Mouse (Mus musculus): ENCODE data around the gene Cbs.
A peak's percentile ranks its signal among the peaks of the same experiment; 100 is the strongest.
"Not testable (repeated sequence)": the region's sequence is repeated elsewhere in the genome, so short reads cannot be mapped to it uniquely, and the experiment has no call there.

Gene Cbs

GRCm38 (mm10) chr17:31642913-31643312, 5.9 kb upstream of the Cbs start:
- DNase-seq (ENCODE audit: low spot score) = no peak

DNA sequence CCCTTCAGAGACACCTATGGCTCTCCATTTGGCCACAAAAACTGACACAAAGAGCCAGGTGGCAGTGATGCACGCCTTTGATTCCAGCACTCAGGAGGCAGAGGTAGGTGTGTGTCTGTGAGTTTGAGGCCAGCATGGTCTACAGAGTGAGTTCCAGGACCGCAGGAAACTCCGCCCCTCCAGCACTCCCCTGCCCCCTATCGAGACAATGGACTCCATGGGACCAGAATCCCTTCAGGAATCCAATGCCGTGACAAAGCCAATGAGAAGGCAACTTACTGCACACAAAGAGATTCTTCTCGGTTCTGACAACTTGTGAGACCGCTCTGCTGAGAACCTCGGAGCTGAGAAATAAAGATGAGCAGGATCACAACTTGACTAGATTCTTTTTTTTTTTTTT, 5.3 kb upstream of the Cbs start:
- DNase-seq (ENCODE audit: low spot score) = no peak

GRCm38 (mm10) chr17:31639651-31640050, 2.6 kb upstream of the Cbs start:
- peak; percentile 54 for DNase-seq (ENCODE audit: low spot score)

DNA sequence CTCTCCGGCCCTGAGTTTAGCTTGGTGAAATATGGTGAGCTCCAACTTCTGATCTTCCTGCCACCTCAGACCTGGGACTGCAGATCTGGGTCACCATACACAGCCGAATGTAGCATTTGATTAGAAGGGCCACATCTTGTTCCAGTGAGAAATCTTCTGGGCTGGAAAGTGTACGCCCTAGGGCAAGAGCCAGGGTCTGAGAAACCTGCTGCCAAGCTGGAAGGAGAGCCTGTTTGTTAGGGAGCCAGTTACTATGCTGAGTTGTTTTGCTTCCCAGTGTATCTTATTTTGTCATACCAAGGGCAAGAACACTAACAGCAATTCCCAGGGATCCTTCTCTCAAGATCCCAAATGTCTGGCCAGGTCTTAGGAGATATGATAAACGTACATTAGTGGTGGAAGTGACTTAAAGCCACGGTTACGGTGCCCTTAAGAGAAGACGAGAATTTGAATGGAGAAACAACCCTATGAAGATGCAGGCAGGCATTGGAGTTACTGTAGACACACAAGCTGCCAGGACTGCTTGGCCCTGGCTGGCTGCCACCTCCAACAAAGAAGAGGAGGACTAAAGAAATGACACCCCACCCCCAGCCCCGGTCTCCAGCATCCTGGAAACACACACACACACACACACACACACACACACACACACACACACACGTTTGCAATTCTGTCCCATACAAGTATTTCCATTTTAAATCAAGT, 980 bp upstream of the Cbs start:
- peak; percentile 73 for DNase-seq (ENCODE audit: low spot score)

- DNase-seq (ENCODE audit: low spot score) = no peak
Observed at GRCm38 (mm10) chr17:31636277-31636941, 629 bp downstream of the Cbs start.

GRCm38 (mm10) chr17:31635781-31636180, 1.3 kb downstream of the Cbs start:
- no peak for DNase-seq (ENCODE audit: low spot score)

- DNase-seq (ENCODE audit: low spot score) = no peak
Observed at GRCm38 (mm10) chr17:31634896-31635295, 2.1 kb downstream of the Cbs start.

- DNase-seq (ENCODE audit: low spot score) = no peak
Observed at GRCm38 (mm10) chr17:31633007-31633406, 4.0 kb downstream of the Cbs start.

DNA sequence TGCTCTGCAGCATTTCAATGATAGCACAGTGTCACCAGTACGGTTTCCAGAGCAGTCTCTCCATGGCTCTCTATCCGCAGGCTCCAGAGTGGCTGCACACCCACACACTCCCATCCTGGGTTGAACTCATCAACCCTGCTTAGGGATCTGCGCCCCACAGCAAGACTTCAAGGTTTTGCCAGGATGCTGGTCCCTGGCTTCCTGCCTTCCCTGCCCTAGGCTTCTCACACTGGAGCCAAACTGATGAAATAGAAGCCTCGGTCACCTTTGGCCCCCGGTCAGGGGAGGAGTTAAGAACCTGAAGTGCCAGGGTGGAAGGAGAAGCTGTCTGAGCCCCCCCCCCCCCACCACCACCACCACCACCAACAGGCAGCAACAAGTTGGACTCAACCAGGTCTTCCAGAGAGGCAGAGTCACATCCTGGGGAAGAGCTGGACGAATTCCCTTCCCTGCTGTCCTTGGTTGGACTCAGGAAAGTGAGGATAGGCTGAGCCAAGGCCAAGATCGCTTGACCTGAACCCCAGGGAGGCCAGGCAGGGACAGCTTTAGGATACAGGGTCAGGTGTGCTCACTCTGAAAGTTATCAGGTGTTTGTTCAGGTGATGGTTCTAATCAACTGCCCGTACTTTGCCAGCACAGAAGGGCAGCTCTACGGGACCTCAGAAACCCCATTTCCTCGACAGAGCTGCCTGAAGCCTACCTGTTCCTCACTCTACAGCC, 5.8 kb downstream of the Cbs start:
- DNase-seq (ENCODE audit: low spot score) = no peak

GRCm38 (mm10) chr17:31627961-31628360, 9.1 kb downstream of the Cbs start:
- DNase-seq (ENCODE audit: low spot score) = no peak

- no peak for DNase-seq (ENCODE audit: low spot score)
Observed at GRCm38 (mm10) chr17:31623101-31623500, 13.9 kb downstream of the Cbs start.

DNA sequence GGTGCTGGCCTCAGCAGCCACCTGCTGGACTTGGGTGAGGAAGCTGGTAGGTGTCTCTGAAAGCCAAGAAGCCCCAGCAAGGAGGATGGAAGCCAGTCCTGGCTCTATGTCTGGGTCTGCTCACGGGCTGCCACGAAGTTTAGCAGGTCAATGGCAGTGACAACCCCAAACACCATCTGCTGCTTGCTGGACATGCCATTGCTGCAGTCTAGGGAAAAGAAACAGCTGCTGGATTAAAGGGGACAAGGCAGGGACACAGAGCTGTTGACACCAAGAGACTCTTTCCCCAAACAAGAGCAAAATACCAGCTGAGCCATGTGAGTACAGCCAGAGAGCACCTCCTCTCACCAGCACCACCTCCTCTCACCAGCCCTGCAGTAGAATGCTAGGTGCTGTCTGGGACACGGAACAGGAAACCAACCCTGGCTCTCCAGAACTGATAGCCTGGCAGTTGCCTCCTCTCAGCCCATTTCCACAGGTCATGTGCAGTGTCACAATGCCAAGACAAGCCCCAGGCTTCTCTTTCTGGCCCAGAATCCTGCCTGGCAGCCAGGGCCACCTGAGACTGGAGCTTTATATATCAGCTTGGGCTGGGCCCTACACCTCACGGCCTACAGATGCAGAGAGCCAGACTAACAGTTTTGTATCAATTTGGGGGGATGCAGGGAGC, 23.8 kb downstream of the Cbs start:
- DNase-seq (ENCODE audit: low spot score) = no peak

- no peak for DNase-seq (ENCODE audit: low spot score)
Observed at GRCm38 (mm10) chr17:31609895-31610294, 27.1 kb downstream of the Cbs start.

- DNase-seq (ENCODE audit: low spot score) = not testable (repeated sequence)
Observed at GRCm38 (mm10) chr17:31609173-31609572, 27.9 kb downstream of the Cbs start.

DNA sequence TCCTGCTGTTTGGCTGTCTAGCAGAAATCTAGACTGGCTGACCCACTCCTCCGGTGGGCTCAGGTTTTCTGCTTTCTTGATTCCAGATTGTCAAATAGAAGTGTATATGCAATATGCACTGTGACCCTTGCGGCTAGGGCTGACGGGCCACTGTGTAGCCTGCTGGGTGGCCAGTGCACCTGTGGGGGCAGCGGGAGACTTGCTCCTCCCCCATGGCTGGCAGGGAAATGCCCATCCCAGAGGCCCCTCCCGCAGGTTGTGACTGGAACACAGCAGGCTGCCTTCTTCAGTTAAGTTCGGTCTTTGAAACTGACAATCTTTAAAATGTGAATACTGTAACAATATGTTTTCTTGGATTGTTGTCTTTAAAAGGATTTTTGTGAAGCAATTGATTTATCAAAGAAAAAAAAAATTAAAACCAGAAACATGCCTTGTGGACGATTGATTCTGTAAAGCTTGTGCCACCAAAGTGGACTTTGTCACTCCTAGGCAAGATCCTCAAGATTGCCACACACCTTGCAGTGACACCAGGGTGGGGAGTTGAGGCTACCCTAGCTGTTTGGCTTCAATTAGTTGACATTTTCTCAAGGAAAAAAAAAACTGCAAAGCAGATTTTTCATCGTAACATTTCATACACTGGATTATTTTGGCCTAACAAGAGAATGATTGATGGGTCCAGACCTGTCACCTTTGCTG, 29.6 kb downstream of the Cbs start:
- DNase-seq (ENCODE audit: low spot score) = no peak

GRCm38 (mm10) chr17:31606424-31606823, 30.6 kb downstream of the Cbs start:
- no peak for DNase-seq (ENCODE audit: low spot score)

DNA sequence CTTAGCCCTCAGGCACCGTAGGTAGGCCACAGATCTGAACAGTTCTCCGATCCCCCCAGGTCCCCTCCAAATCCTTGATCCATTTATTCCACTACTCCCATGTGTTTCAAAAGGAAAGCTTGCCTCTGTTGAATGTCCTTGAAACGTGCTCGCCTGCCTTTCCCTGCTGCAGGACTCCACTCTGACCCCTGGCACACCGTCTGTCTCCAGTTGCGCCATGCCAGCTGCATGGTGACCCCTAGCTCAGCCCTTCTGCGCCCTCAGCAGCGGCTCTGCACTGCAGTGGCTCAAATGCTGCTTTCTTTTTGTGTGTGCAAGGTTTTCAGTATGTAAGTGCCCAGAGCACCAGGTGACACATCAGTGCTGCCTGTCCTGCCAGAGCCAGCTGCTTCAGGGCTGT, 38.4 kb downstream of the Cbs start:
- DNase-seq (ENCODE audit: low spot score) = no peak

GRCm38 (mm10) chr17:31597957-31598356, 39.1 kb downstream of the Cbs start:
- no peak for DNase-seq (ENCODE audit: low spot score)

GRCm38 (mm10) chr17:31595077-31595476, 42.0 kb downstream of the Cbs start:
- DNase-seq (ENCODE audit: low spot score) = no peak

GRCm38 (mm10) chr17:31594590-31594989, 42.4 kb downstream of the Cbs start:
- DNase-seq (ENCODE audit: low spot score) = no peak

GRCm38 (mm10) chr17:31590846-31591245, 46.2 kb downstream of the Cbs start:
- no peak for DNase-seq (ENCODE audit: low spot score)

DNA sequence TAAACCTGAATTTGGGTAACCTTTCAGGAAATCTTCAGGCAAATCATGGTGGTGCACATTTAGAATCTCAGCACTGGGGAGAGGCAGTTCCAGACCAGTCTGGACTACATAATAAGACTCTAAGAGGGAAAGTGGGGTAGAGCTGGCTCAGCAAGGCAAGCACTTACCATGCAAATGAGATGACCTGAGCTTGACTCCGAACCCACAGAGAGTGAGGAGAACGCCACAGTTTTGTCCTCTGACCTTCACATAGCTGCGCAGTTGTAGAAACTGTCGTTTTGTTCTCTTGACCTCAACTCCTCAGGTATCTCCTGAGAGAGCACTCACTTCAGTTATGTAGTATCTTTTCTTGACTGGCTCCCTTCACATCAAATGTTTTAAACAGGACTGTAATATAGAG, 48.3 kb downstream of the Cbs start:
- no peak for DNase-seq (ENCODE audit: low spot score)

All from ovary, postnatal 36 days (tissue).